Mouse (Mus musculus) lung, adult 2 months (tissue): ENCODE results near the gene Taf1a.

Experiments used
- CTCF ChIP-seq: fragments of 200-500 bp; IDR thresholded peaks from 2 replicates; pipeline ENCODE4 v1.5.1; 2011; ENCODE audit warnings: mild to moderate bottlenecking, low read length, control low read depth; ENCODE audit not compliant: insufficient read depth
- POLR2A ChIP-seq: fragments of 200-500 bp; IDR thresholded peaks from 2 replicates; pipeline ENCODE4 v1.6.1; 2011; ENCODE audit warnings: low read depth, mild to moderate bottlenecking, control low read depth, low read length, borderline replicate concordance; ENCODE audit errors: extremely low read depth

DNA sequence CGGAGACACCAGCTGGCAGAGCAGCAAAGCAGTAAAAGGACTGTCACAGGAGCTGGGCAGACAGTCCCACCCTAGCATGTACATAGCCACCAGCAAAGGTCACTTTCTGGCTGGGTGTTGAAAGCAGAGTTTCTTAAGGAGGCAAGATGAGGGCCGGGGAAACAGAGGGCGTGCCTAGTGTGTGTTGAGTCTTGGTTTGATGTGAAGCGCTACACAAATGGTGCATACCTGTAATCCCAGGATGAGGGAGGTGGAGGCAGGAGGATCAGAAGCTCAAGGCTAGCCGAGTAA, 25.3 kb upstream of the Taf1a start:
- TF ChIP-seq POLR2A (no peak), CTCF (no peak)
